Mouse (Mus musculus) neural tube, embryonic 14.5 days (tissue): ENCODE measurements at regions not wholly inside any gene's neighbourhood (a gene's known extent, or its start where the extent isn't known, plus 50 kb on each side); places are given as distances from the start of the nearest gene placed in this dataset.

Experiments used
- ATAC-seq: fragments of 200-750 bp; cut with Nextera tagmentation; 2 replicates; pipeline ENCODE4 v1.8.0; 2017; ENCODE audit warnings: low read depth, mild to moderate bottlenecking, moderate TSS enrichment, moderate library complexity
- H3K27ac ChIP-seq: fragments of 300-500 bp; sonication (generic); 2 replicates; pipeline ENCODE4 v1.5.1; 2014; ENCODE audit warnings: low read depth, mild to moderate bottlenecking, control low read depth, low read length, moderate library complexity, mixed read lengths
- H3K27me3 ChIP-seq: fragments of 300-500 bp; sonication (generic); 2 replicates; pipeline ENCODE4 v1.6.1; 2014; ENCODE audit warnings: low read length; ENCODE audit not compliant: control insufficient read depth, insufficient read depth
- H3K36me3 ChIP-seq: fragments of 300-500 bp; sonication (generic); 2 replicates; pipeline ENCODE4 v1.6.1; 2014; ENCODE audit warnings: low read length, mixed read lengths; ENCODE audit not compliant: control insufficient read depth, insufficient read depth
- H3K4me1 ChIP-seq: fragments of 300-500 bp; sonication (generic); 2 replicates; pipeline ENCODE4 v1.6.1; 2014; ENCODE audit warnings: low read length; ENCODE audit not compliant: control insufficient read depth, insufficient read depth
- H3K4me2 ChIP-seq: fragments of 300-500 bp; sonication (generic); 2 replicates; pipeline ENCODE4 v1.6.1; 2014; ENCODE audit warnings: mild to moderate bottlenecking, low read depth, low read length, control low read depth
- H3K4me3 ChIP-seq: fragments of 300-500 bp; sonication (generic); 2 replicates; pipeline ENCODE4 v1.5.1; 2014; ENCODE audit warnings: low read depth, low read length, control low read depth, mixed read lengths
- H3K9ac ChIP-seq: fragments of 300-500 bp; sonication (generic); replicated peaks from 2 replicates; pipeline ENCODE4 v1.6.1; 2014; ENCODE audit warnings: low read depth, mild to moderate bottlenecking, control low read depth, low read length, mixed read lengths
- H3K9me3 ChIP-seq: fragments of 300-500 bp; sonication (generic); 2 replicates; pipeline ENCODE4 v1.6.1; 2016; ENCODE audit warnings: low read length; ENCODE audit not compliant: control insufficient read depth
- WGBS: fragments of 180-500 bp; shearing (Covaris S2); extraction: QIAGEN DNeasy Blood & Tissue Kit; methylation state at CpG from one replicate; pipeline ENCODE4 v1.1.7; 2014; 5-methylcytosine and 5-hydroxymethylcytosine counted together

DNA sequence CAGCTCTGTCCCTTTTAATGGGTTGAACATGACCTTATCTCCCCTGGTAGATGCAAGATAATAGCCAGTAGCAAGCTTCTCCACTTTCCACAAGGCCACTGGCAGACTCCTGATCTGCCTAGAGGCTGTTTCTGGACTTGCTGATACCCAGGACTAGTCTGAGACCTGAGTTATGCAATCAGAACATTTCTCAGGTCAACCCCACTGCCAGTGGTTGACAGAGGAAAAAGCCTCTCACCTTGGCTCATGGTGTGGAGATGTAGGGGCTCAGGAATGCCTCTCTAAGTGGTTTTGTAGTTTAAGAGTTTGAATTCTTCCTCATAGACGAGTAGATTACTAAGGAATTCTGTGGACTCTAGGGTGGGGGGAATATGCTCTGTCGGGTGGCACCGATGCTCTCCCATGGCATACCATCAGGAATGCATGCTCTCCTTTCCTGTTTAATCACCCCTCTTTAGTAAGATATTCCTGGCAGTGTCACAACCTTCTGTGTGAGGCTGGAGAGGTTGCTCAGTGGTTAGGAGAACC lies 226.8 kb downstream of the Brinp2 start:
- Histone ChIP-seq H3K9me3 (no peaks in the 10 kb centered on the region), H3K9ac (no peak overlapping the region), H3K36me3 (no peaks in the 10 kb centered on the region), H3K4me2 (no peak overlapping the region), H3K27me3 (no peaks in the 10 kb centered on the region), H3K4me1 (no peaks in the 10 kb centered on the region), H3K27ac (no peak overlapping the region), H3K4me3 (no peak overlapping the region)
- WGBS: 92% methylated on average over 3 of the region's 3 CpGs
- no peak for ATAC-seq

DNA sequence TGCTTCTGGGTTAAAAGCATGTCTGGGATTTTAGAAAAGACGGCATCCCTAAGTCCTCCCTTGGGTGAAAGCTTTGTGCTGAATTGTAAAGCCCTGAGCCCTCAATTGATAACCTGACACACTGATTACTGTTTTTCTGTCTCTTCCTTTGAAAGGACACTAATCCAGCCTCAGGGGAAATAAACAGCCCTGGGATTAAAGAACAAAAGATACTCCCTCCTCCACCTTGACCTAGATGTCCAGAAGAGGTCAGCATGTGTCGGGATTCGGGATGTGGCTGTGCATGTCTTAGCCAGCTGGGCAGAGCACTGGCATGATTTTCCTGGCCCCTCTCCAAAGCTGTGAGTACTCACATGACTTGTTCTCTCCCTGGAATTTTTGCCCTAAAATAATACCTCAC lies 208.6 kb downstream of the Brinp2 start:
- Histone ChIP-seq H3K36me3 (no peaks in the 10 kb centered on the region), H3K27ac (no peak overlapping the region), H3K4me3 (no peak overlapping the region), H3K4me1 (peaks cover 10% of the 10 kb centered on the region), H3K9ac (no peak overlapping the region), H3K4me2 (no peak overlapping the region), H3K9me3 (no peaks in the 10 kb centered on the region), H3K27me3 (no peaks in the 10 kb centered on the region)
- ATAC-seq: no peak
- WGBS: 0% methylated on average over 3 of the region's 3 CpGs

DNA sequence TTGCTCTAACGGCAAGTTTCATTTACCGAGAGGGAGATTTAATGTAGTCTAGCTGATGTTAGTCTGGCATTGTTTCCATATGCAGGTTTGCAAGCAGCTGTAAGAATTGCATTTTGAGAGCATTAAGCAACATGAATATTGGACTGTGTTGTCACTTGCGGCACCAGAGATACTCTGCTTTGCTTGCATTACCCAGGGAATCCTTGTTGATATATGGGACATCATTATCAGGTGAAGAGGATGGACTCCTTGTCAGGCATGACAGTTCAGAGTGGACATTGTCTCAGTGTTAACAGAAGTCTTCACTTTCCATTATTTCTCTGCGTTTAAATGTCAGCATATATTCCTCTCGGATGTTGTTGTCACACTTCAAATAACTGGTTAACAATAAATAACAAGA lies 208.1 kb downstream of the Brinp2 start:
- Histone ChIP-seq H3K4me3 (no peak overlapping the region), H3K9me3 (no peaks in the 10 kb centered on the region), H3K27ac (no peak overlapping the region), H3K36me3 (no peaks in the 10 kb centered on the region), H3K27me3 (no peaks in the 10 kb centered on the region), H3K9ac (no peak overlapping the region), H3K4me1 (peaks cover 10% of the 10 kb centered on the region), H3K4me2 (no peak overlapping the region)
- ATAC-seq: no peak
- WGBS: 63% methylated on average over 5 of the region's 5 CpGs

- Histone ChIP-seq H3K36me3 (no peaks in the 10 kb centered on the region), H3K4me3 (no peak overlapping the region), H3K4me1 (peaks cover 7% of the 10 kb centered on the region; the same call in 1 of the 2 replicates), H3K27ac (no peak overlapping the region; the same call in 1 of the 2 replicates), H3K9ac (no peak overlapping the region), H3K27me3 (no peaks in the 10 kb centered on the region), H3K9me3 (no peaks in the 10 kb centered on the region), H3K4me2 (no peak overlapping the region)
- ATAC-seq: peak; percentile 30; the same call in 1 of the 2 replicates
- WGBS: 44% methylated on average over 2 of the region's 2 CpGs
These were observed 195.0 kb downstream of the Brinp2 start for GRCm38 (mm10) chr1:158161111-158161510.

DNA sequence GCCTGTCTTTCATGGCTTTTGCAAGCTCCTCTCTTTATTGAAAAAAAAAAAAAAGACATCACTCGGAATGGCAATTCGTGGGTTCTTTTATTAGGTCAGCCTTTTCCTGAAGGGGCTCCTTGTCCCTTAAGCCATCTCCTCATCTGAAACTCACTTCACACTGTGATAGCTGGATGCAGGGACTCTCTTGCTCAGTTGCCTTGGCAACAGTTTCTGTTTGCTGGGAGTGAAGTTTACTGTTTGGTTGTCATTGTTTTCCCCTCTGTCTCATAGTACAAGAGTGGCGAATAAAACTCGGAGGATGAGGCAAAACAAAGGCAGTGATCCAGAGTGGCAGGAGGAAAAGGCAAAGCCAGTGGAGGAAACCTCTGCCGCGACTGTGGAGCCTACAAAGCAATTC lies 194.6 kb downstream of the Brinp2 start:
- H3K4me2 ChIP-seq: no peak overlapping the region
- peaks cover 7% of the 10 kb centered on the region; the same call in 1 of the 2 replicates for H3K4me1 ChIP-seq
- no peak overlapping the region for H3K4me3 ChIP-seq
- 17% methylated on average over 6 of the region's 6 CpGs for WGBS
- peak; percentile 81 for ATAC-seq
- no peaks in the 10 kb centered on the region for H3K36me3 ChIP-seq
- no peaks in the 10 kb centered on the region for H3K9me3 ChIP-seq
- H3K9ac ChIP-seq: no peak overlapping the region
- H3K27ac ChIP-seq: no peak overlapping the region; the same call in 1 of the 2 replicates
- no peaks in the 10 kb centered on the region for H3K27me3 ChIP-seq

DNA sequence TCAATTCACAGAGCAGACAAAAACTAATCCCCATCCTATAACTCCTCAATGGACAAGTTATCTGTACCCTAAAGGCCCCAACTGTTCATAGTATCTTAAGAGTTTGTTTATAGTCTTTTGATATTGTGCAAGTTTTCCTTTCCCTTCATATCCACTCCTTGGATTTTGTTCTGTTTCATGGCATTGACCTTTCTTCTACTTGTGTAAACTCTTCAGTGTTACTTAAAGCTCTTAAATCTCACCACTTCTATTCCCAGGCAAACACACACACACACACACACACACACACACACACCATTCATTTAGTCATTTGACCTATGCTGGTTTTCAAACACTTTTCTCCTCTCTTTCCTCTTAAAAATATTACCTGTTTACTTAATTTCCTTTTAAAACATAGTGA lies 192.7 kb downstream of the Brinp2 start:
- Histone ChIP-seq H3K4me1 (peaks cover 7% of the 10 kb centered on the region; the same call in 1 of the 2 replicates), H3K4me3 (no peak overlapping the region), H3K9ac (no peak overlapping the region), H3K36me3 (no peaks in the 10 kb centered on the region), H3K27ac (no peak overlapping the region), H3K9me3 (no peaks in the 10 kb centered on the region), H3K27me3 (no peaks in the 10 kb centered on the region), H3K4me2 (no peak overlapping the region)
- ATAC-seq: no peak

GRCm38 (mm10) chr1:158170006-158170405 lies 186.1 kb downstream of the Brinp2 start:
- Histone ChIP-seq H3K4me2 (no peak overlapping the region), H3K4me3 (no peak overlapping the region), H3K4me1 (no peaks in the 10 kb centered on the region), H3K36me3 (no peaks in the 10 kb centered on the region), H3K27me3 (no peaks in the 10 kb centered on the region), H3K27ac (no peak overlapping the region), H3K9me3 (no peaks in the 10 kb centered on the region), H3K9ac (no peak overlapping the region)
- WGBS: 62% methylated on average over 3 of the region's 3 CpGs
- no peak for ATAC-seq

DNA sequence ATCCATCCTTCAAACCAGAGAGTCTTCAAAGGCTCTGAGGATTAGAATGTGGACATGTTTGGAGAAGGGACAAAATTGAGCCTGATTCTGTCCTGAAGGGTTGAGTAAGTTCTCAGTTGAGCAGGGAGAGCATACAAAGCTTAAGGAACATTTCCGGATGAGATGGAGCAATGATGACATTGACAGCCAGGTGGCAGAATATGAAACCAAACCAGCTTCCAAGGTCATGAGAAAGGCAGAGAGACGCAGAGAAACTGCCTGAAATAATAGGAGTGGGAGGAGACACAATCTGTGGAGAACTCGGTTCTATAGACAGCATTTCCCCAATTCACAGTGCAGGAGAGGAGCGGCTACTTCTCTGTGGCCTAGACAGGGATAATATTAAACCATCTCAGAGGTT lies 176.0 kb downstream of the Brinp2 start:
- Histone ChIP-seq H3K9ac (no peak overlapping the region), H3K36me3 (no peaks in the 10 kb centered on the region), H3K27me3 (no peaks in the 10 kb centered on the region), H3K4me2 (no peak overlapping the region), H3K4me1 (no peaks in the 10 kb centered on the region), H3K9me3 (no peaks in the 10 kb centered on the region), H3K4me3 (no peak overlapping the region), H3K27ac (no peak overlapping the region)
- ATAC-seq: no peak
- 53% methylated on average over 4 of the region's 4 CpGs for WGBS

- ATAC-seq: no peak
- Histone ChIP-seq H3K27ac (no peak overlapping the region), H3K4me1 (no peaks in the 10 kb centered on the region), H3K9me3 (no peaks in the 10 kb centered on the region), H3K9ac (no peak overlapping the region), H3K27me3 (no peaks in the 10 kb centered on the region), H3K4me3 (no peak overlapping the region), H3K4me2 (no peak overlapping the region), H3K36me3 (no peaks in the 10 kb centered on the region)
- 88% methylated on average over 1 of the region's 1 CpGs for WGBS
These were observed 174.8 kb downstream of the Brinp2 start for GRCm38 (mm10) chr1:158181296-158181695.
